Mouse (Mus musculus): ENCODE results near the gene Nup188.

Gene Nup188

DNA sequence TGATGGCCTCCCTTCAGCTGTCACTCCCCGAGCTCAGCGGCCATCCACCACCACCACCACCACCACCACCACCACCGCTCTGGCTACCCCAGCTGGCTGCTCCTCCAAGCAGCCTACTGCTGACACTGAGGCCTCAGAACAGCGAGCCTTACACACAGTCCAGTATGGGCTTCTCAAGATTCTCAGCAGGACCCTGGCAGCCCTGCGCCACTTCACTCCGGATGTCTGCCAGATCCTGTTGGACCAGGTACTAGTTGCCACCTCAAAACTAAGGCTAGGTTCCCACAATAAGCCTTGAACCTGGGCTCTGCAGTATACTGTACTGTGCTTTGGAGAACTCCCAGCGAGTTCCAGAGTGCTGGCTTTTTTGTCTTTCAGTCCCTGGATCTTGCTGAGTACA, 56.3 kb downstream of the Nup188 start:
- TF ChIP-seq GATA4 (IDR thresholded peaks at IDR 0.05; ENCODE audit: insufficient replicate concordance, low read length): no peak

DNA sequence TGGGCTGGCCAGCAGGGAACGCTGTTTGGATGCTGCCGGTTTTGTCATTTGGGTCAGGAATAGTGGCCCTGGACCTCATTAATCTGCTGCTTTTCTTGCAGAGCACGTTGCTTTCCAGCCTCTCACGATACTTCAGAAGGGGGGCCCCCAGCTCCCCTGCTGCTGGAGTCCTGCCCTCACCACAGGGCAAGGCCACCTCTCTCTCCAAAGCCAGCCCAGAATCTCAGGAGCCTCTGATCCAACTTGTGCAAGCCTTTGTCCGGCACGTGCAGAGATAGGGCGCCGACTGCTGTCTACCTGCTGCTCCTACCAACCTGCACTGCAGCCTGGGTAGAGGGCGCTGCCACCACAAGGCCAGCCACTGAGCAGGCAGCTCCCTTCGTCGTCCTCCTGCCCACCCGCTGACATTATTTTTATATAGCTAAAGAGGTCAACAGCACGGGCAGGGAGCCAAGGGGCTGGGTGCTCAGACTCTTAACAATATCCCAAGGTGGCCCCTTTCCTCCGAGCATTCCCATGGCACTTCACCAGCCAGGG, 57.5 kb downstream of the Nup188 start:
- TF ChIP-seq GATA4 (IDR thresholded peaks at IDR 0.05; ENCODE audit: insufficient replicate concordance, low read length): no peak

DNA sequence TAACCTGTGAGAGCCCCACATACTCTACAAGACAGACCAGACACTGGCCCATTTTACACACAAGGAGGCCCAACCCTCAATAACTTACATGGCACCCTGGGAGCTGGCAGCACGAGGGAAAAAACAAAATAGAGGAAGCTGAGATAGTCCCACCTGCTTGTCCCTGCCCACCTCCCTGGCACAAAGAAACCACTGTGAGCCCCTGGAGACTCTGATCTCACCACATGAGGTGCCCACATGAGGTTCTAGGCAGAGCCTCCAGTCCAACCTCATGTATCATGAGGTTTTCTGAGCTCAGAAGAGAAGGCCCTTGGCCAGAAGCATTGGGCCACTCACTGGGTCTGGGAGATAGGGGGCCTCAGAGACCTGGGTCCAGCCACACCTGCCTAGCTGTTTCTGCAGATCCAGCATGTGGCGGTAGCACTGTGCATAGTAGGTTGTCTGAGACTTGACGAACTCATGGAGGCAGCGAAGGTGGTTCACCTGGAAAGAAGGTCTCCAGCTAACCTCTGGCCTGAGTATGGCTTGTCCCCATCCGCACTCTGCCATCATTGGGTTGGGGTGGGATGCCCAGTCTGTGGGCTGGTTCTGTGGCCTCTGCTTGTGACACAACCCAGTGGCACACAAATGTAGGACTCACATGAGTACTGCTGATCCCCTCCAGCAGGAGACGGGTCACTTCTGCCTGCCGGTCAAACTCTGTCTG, 59.9 kb downstream of the Nup188 start:
- no peak for TF ChIP-seq GATA4 (IDR thresholded peaks at IDR 0.05; ENCODE audit: insufficient replicate concordance, low read length)

DNA sequence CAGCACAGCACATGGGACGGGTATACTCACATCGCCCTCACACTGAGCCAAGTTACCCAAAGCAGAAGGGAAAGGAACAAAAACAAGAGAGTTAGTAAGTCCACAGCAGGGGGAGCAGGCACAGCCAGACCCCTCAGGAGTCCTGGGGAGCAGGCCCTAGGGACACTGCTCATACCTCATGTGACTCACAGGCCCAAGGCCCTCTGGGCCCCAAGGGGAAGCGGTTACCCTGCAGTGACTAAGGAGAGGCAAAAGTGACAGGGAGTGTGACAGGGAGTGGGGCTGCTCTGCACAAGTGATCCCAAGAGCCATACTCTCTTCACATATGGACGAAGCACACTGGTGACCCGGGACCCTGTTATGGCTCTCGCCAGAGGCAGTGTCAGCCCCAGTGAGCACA, 63.0 kb downstream of the Nup188 start:
- no peak for TF ChIP-seq GATA4 (IDR thresholded peaks at IDR 0.05; ENCODE audit: insufficient replicate concordance, low read length)

DNA sequence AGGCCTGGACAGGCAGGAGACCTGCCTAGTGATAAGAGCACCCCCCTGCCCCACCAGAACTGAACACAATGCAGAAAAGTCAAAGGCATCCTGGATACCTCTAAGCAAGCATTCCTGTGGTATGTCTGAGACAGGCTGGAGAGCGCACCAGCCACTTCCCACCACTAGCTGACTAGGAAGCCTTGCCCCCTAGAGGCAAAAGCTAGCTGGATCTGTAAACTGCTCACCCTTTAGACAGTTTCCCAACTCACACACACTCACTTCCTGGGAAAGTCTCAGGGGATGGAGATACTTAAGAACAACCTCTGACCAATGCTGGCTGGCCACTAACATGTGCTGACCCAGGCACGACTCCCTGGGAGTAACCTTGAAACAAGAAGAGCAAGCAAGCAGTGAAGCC, 65.0 kb downstream of the Nup188 start:
- no peak for TF ChIP-seq GATA4 (IDR thresholded peaks at IDR 0.05; ENCODE audit: insufficient replicate concordance, low read length)

DNA sequence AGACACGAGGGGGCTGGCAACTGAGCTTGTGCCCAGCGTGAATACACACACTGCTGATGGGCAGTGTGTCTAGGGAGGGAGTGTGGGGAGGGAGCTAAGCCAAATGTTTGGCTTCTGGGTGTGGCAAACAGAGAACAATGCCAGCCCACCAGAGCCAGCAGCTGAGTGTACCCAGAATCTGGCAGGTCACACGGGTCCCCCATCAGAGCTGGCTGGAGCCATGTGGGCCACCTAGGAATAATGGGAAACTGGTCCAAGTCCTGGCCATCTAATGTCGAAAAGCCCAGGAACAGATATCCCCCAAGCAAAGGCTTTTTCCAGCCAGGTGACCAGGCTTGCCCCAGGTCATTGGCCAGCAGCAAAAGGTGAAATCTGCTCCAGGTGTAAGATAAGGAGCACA, 69.7 kb downstream of the Nup188 start:
- TF ChIP-seq GATA4 (IDR thresholded peaks at IDR 0.05; ENCODE audit: insufficient replicate concordance, low read length): no peak

DNA sequence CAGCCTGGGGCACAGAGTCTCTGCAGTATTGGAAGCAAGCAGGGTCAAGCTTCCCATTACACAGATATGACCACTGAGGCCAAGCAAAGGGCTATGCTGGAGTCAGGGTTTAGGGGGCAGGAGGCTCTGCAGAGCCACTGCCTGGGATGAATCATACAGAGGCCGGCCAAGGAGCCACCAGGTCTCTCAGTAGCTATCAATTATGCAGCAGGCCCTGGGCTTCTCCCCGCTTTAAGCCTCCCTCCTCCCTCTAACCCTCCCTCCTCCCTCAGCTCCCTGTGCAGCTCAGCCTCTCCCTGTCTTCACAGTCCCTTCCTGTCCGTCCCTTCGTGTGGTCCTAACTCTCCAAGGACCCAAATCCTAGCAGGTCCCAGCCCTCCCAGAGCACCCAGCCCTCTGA, 70.1 kb downstream of the Nup188 start:
- no peak for TF ChIP-seq GATA4 (IDR thresholded peaks at IDR 0.05; ENCODE audit: insufficient replicate concordance, low read length)

DNA sequence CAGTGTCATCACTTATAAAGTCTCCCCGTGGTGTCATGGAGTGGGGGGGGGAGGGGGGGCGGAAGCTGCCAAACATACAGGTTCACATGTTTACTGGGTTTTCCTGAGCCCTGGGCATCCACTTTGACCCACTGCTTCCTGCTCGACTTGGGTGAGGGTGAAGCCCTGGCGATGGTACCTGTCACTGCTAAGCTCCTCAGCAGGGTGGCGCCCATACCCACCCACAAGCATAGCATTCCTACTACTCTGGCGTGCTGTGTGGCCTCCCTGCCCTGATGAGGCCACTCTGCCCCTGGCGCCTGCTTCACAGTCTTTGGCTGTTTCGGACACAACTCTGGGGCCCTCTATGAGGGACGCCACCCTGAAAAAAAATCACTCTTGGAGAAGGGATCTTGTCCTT, 70.7 kb downstream of the Nup188 start:
- TF ChIP-seq GATA4 (IDR thresholded peaks at IDR 0.05; ENCODE audit: insufficient replicate concordance, low read length): no peak

DNA sequence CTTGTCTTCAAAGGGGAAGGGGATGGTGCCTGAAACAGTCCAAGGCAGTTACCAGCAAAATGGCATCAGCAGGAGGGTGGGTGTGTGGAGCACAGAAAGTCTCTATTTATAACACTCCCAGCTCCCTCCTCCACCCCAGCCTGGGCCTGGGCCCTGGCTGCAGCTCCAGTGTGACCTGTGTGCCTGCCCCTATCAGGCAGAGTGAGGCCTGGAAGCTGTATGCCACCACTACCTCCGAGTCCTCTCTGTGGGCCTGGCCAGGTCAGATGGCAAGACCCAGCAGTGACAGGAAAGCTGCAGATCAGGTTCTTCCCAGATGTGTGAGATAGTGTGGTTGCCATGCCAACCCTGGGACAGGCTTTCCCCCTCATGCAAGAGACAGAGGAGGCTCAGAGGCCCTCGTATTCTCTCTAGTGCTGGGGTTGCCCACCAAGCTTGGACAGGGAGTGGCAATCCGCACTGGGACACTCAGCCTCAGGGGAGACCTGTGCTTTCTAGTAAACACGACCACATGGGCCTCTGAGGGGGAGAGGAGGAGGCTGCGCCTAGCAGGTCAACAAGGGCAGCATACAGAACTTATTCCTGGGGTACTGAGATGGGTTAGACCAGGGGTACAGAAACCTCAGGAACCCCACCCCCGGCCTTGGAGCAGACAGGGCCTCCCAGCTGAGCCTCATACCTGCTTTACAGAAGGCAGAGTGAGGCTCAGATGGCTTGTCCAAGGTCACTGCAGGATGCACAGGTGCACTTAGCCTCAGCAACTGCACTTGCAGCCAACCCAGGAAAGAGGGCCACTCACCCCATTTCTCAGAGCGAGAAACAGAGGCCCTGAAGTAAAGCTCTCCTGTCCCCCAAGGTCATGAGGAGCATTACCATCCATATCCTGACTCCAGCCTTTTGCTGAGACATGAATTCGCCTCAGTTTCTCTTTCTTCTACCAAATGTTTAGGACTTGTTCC, 71.6 kb downstream of the Nup188 start:
- no peak for TF ChIP-seq GATA4 (IDR thresholded peaks at IDR 0.05; ENCODE audit: insufficient replicate concordance, low read length)

DNA sequence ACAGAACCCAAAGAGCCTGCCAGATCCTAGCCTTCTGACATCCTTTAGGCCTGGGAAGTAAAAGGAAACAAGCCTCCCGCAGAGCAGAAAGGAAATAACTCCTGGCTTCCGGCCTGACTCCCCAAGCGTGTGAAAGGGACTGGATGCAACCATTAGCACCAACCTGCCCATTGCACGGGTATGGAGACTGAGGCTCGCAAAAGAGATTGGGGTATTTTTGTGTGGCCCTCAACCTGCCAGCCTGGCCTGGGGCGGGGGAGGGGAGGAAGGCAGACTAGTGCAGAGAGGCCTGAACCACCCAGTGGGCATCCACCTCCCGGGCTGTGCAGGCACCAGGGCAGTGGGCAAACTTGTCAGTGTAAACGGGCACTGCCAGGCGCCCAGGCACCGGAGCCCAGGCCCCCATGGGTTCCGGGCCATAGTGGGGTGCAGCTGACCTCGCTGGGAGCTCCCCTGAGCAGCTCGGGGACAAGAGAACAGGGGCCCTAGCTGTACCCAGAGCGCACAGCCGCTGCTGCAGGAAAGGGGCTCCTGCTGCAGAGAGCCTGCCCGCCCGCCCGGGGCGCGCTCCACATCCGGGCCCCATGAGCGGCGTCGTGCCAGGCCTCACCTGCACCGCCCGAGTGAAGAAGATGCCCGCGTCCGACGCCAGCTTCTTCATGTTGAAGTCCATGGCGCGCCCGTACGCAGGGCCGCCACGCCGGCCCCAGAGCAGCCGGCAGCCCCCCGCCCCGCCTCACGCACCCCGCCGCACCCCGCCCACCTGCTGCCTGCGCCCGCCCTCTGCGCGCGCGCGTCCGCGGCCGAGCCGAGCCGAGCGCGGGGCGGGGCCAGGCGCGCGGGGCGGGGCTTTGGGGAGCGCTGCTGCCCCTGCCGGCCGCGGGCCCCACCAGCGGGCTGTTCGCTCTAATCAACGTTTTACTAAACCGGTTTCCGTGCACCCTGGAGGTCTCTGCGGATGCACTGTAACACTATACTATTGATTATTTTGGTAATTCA, 72.6 kb downstream of the Nup188 start, which contains the start of gene Sh3glb2:
Gene Sh3glb2, minus strand, starts transcription at position 805 of the 999 bp plus-strand sequence.
- TF ChIP-seq GATA4 (IDR thresholded peaks at IDR 0.05; ENCODE audit: insufficient replicate concordance, low read length): no peak

DNA sequence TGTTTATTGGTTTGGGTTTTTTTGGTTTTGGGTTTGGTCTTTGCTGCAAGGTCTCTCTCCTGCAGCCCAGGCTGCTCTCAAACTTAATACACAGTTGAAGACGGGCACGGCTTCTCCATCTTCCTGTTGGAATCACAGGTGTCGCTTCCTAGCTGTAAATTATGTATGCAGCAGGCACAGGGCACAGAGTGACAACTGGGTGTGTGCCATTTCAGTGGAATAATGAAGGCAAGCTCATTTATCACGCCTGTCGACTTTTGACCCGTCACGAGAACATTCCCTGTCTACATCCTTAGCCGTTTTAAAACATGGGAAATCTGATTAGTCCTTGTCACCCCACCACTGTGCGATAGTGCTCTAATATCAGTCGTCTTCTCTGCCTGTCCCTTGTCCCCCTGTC, 74.4 kb downstream of the Nup188 start:
- TF ChIP-seq GATA4 (IDR thresholded peaks at IDR 0.05; ENCODE audit: insufficient replicate concordance, low read length): no peak

DNA sequence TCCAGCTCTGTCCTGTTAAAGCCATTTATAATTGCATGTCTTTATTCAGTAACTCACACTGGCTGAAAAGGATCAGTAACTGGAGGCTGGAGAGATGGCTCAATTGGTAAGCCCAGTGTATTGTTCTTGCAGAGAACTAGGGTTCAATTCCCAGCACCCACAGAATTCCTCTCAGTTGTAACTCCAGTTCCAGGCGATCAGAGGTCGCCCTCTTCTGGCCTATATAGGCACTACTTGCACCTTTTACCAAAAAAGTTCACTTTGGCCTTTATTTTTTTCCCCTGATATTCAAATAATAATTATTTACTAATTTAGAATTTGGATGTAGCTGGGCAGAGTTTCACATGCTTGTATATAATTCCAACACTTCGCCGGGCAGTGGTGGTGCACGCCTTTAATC, 76.7 kb downstream of the Nup188 start:
- TF ChIP-seq GATA4 (IDR thresholded peaks at IDR 0.05; ENCODE audit: insufficient replicate concordance, low read length): no peak

DNA sequence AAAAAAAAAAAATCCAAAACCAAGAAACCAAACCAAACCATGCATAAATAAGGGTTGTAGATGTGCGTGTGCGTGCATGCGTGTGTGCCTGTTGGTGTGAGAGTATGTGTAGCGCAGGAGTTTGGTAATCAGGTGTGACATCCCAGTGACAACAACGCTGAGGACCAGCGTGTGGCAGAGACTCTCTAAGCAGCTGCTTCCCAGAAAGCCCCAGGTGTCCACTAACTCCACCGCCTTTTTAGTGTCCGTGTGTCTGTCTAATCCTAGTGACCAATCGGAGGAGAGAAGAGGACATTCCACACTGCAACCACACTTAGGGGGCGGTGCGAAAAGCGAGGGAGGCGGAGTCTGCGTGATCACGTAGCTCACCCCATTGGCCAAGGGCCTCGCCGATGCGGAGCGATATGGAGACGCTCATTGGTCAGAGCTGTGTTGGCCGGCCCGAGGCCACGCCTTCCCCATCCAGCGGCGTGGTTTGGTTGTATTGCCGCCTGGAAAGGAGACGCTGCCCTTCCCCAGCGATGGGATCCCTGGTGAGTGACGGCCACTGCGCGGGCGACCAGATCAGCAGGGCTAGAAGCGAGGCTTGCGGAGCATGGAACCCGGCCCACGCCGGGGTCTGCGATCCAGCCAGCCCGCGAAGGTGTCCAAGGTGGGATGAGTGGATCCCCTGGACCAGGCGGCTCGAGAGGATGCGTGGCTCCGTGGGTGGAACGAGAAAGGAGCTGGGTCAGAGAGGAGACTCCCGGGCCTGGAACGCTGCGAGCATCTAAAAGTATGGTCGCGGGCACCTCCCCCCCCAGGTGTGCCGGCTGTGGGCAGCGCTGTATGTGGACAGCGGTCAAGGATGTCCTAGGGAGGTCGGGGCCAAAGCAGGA, 77.8 kb downstream of the Nup188 start, which contains the start of gene Miga2:
Gene Miga2, plus strand, starts transcription at position 461 of the 878 bp plus-strand sequence.
- TF ChIP-seq GATA4 (IDR thresholded peaks at IDR 0.05; ENCODE audit: insufficient replicate concordance, low read length): peak; percentile 12; the same call in 1 of the 2 replicates
